Mouse (Mus musculus) myocyte (in vitro differentiated cells): ENCODE measurements around the gene Tubg2.

Experiments used
- CEBPB ChIP-seq: IDR thresholded peaks from 2 replicates; pipeline ENCODE4 v1.6.1; 2011; ENCODE audit warnings: mild to moderate bottlenecking, moderate library complexity; ENCODE audit not compliant: poor library complexity, insufficient read depth, severe bottlenecking
- E2F4 ChIP-seq: IDR thresholded peaks from one replicate; pipeline ENCODE4 v1.6.1; 2011; ENCODE audit warnings: mild to moderate bottlenecking, control low read depth, moderate library complexity; ENCODE audit not compliant: insufficient read depth
- MAX ChIP-seq: IDR thresholded peaks from one replicate; pipeline ENCODE4 v1.6.1; 2011; ENCODE audit warnings: low read depth, mild to moderate bottlenecking, control low read depth
- POLR2A ChIP-seq: IDR thresholded peaks from one replicate; pipeline ENCODE4 v1.6.1; 2011; ENCODE audit warnings: low read depth, mild to moderate bottlenecking, control low read depth, moderate library complexity; ENCODE audit not compliant: insufficient read length
- POLR2AphosphoS2 ChIP-seq: IDR thresholded peaks from one replicate; pipeline ENCODE4 v1.6.1; 2011; ENCODE audit warnings: low read depth, control low read depth; ENCODE audit not compliant: insufficient read length
- TCF12 ChIP-seq: IDR thresholded peaks from one replicate; pipeline ENCODE4 v1.6.1; 2011; ENCODE audit warnings: mild to moderate bottlenecking, control low read depth; ENCODE audit not compliant: poor library complexity, insufficient read depth, severe bottlenecking
- USF1 ChIP-seq: IDR thresholded peaks from one replicate; pipeline ENCODE4 v1.6.1; 2011; ENCODE audit warnings: low read depth, mild to moderate bottlenecking, control low read depth, moderate library complexity

DNA sequence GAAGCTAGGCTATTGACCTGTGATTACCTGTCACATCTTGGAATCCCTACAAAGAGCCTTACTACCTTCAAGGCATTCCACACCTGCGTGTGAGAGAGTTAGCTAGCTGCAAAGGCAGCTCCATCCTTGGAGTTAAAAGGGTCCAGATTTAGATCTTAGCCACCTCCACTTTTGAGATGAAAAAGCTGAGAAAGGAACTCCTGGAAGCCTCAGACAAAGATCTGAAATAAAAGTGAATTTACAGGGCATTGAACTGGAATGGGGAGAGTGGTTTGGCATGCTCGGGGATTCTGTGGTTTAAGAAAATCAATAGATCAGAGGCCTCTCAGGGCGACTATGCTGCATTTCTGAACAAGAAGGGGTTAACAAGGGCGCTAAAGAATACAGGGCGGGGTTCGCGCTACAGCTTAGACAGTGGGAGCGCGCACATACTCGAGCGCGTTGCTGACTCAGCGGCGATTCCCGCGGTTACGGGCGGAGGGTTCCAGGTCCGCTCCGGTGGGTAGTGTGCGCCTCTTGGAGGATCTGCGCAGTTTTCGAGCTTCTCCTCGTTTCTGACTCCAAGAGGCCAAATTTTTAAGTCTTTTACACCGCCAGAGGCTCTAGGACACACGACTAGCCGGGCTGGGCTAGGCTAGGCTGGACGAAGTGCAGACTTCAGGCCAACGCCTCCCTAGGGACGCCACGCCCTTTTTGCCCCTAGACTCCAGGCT is 16.2 kb downstream of the Tubg2 start:
- TF ChIP-seq MAX (no peak), POLR2A (peak; percentile 92), TCF12 (no peak), POLR2AphosphoS2 (peak; percentile 93), CEBPB (no peak), USF1 (no peak), E2F4 (peak; percentile 58)
